Mouse (Mus musculus): ENCODE measurements at regions not wholly inside any gene's neighbourhood (a gene's known extent, or its start where the extent isn't known, plus 50 kb on each side); places are given as distances from the start of the nearest gene placed in this dataset.

DNA sequence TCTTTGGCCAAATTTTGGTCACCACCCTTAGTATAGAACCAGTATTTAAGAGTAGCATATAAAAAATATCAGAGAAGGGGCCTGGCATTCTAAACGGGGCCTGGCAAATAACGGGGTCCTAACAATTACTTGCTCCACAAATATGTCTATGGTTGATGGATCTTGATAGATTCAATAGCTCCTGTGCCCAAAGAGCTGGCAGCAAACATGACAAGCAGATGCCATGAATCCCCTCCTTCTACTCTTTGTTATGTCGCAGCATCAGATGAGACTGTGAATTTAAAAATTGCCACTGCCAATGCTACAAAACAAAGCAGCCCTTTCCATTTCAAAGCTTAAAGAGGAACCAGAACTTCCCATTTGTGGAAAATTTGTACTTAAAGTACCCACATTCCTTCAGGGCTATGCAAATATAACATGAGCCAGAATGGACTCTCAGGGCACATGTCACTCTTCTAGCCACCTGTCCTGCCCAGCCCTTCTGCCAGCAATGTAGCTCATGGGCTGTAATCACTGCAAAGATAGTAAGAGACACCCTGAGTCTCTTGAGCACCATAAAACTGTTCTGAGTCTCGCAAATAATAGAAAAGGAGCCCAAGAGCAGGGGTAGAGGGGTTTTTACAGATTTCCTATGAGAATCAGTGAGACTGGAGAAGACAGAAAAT, 342.4 kb upstream of the Kirrel3 start:
- DNase-seq, result peak; percentile 28 to 47

DNA sequence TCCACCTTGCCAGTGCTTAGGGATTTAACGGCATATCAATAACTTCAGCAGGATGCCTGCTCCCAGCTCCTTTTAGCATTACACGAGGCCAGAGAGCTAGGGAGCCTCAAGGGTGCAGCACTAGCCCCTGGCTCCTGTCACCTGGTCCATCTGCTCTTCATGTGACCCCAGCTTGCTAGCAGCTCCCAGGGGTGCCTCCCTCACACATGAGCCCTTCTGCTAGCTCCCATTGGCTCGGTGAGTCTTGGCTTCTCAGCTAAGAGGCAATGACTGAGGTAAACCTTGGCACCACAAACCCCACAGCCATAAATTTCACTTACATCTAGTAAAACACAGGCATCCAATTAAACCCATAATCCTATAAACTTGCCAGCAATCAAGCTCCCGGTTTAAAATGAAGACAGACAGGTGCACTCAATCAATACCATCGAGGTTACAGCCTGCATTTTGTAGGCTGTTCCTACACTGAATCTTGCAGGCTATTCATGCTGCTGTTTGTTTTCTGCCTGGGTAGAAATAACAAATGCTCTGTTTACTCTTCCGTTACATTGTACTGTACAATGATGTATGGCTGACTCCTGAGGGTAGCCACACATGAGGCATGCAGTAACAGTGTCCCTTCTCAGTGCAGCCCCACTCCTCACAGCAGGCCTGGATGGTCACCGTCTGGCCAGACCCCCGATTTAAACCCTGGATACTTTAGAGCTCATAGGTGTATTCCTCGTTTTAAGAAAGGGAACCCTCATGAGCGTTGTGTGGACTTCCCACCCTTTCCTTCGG, 330.3 kb upstream of the Kirrel3 start:
- DNase-seq, result peak; percentile 8 to 14

DNA sequence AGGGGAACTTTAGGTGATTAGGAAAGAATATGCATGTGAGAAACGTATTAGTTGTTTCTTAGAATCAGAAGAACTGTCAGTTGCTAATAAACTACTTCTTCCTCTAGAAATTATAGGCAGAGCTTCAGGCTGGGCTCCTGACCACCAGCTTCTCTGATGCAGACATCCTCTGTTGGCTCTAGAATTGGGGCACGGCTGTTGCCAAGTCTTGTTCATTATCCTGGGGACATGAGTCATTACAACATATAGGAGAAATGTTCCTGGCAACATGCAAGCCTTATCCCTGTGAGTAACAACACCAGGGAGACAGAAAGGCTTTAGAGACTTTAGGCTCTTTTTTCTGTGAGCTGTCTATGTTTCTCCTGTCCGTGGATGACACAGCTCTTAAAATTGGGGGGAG, 329.1 kb upstream of the Kirrel3 start:
- peak; percentile 65 to 79 for DNase-seq

DNA sequence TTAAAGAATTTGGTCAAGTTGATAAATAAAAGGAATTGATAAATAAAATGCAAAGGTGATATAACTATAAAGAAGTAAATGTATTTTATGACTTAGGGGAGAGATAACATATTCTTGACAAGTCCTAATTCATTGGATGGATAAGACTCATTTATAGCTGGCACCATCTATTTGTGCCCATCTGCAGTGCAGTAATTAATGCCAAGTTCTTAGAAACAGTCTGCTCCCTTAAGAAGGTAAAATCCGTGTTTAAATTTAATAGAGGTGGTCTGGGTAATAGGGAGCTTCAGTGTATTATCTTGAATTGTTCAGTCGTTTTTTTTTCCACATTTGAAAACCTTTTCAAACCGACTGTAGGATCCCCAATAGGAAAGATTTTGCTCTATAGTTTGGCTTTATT, 324.6 kb upstream of the Kirrel3 start:
- DNase-seq, result no peak

DNA sequence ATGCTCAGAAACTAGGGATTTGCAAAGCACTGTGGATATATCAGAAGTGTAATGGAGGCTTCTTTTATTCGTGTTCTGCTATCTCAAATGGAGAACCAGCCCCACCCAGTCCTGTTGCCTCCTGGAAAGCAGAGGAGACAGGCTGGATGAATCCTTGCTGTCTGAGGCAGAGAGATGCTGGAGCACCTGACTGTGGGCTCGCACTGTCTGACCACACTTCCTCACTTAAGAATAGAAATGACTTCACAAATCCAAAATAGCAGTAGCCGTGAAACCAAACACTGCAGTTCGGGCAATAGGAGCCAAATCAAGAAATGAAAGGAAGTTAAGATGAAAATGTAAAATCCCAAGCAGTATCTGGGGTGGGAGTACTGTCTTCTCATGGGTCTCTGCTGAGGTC, 299.4 kb upstream of the Kirrel3 start:
- no peak for DNase-seq

DNA sequence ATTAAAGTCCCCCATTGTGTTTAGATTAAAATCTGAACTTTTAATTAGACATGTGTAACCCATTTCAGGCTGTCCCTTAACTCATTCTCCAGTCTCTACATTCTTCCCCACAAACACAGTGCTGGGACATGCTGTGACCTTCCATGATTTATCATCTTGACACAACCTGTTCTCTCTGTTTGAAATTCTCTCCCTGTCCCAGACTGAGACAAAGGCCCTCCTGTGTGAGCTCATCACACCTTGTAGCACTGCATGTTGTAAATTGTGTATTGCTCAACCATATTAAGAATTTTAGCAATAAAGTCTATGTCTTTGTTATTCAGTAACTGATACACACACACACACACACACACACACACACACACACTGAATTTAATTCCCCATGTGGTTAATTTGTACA, 293.2 kb upstream of the Kirrel3 start:
- no peak for DNase-seq

DNA sequence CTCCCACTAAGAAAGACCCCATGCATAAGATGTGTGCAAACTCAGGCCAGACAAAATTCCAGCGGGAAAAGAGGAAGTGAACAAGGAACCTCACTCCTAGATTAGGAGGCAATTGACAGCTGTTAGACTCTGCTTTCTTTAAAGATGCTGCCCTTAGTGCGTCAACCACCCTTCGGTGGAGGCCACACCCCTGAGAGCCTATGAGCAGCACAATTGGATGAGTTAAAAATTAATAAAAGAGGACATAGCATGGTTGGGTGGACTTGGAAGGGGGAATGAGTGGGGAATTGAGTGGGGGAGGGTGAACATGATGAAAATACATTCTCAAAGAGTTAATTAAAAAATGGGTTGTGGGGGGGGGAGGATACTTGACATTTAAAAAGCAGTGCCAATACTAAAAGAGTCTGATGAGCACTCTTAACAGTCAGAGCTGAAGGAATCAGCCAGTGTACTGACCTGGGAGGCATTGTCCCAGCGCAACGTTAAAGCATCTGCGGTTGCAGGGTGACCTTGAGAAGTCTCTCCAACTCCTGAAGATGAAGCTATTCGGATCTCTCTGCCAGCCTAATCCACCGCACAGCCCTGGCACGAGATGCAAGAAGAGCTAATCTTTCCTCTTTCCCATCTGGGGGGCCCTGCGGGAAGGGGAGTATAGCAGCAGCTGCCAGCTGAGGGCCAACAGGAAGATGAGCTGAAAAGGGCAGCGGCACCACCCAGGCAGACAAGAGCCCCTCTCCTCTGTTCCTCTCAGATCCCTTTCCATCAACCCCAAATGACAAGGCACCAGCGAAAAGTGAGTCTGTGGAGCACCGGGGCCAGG, 283.4 kb upstream of the Kirrel3 start:
- DNase-seq, result peak in 1 of 2 experiments; percentile 32

DNA sequence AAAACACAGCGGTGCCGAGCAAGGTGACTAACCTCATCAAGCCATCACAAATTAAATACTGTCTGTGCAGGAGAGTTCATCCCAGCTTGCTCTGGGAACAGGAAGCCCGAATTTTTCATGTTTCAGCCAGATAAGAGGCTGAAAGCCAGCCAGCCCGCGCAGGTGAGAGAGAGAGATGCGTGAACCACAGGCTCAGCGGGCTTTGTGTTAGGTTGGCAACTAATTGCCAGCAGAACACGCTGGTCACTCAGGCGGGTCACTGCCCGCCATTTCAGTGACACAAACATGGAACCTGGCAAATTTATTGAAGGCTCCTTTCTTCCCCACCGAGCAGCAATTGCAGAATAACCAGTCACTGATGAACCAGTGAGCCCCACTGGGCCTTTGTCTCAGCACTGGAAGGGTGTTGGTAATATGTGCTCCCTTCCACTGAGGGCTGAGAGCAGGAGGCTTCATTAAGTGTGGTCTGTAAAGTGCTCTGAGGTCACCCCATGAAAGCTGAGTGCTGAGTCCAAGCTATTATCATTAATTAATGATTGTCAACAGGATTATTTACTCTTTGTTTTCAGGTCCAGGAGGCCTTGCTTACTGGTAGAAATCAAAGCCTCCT, 282.6 kb upstream of the Kirrel3 start:
- DNase-seq, result peak; percentile 42 to 44

DNA sequence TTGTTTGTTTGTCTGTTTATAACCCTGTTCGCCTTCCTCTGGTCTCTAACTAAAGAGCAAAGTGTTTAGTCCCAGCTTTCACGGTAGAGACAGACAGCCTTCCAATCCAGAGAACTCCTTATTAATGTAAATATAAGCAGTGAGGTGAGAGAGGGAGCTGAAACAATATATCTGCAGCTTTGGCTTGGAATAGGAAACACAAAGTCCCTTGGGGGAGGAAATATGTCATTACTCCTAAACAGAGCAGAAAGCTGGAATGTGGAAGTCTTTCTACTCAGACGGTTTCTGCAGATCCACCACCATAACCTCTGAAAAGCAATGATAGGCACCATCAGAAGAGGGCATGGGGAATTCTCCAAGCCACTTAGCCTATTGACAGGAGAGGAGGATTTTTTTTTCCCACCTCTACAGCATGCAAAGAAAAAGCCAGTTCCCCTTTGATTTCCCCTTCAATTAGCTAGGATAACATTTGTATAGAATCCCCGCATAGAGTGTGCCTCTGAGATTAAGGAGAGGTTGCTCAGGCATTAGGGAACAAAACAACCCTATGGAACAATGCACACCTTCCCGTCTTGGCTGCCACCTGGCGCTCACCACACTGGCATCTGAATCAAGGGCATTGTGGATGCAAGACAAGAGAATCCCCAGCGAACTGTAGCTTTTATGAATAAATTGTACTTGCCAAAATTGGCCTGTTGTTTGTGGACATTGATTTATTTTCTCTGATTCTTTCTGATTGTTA, 281.9 kb upstream of the Kirrel3 start:
- DNase-seq, result no peak

DNA sequence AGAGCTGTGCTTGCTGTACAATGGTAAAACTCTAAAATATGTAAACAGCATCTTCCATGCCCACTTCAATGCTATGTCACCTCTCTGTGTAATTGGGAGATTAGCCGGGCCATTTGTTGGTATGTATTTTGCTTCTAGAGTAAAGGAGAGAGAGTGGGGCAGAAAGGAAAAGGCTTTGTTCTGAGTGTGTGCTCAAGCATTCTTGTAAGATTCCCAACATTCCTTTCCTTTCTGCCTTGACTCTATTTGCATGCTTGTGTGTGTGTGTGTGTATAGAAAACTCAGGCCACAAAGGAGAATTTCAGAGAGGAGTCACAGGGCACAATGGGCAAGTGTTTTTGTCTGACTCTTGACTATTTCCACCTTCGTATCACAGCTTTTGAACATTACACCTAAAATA, 281.2 kb upstream of the Kirrel3 start:
- no peak for DNase-seq

DNA sequence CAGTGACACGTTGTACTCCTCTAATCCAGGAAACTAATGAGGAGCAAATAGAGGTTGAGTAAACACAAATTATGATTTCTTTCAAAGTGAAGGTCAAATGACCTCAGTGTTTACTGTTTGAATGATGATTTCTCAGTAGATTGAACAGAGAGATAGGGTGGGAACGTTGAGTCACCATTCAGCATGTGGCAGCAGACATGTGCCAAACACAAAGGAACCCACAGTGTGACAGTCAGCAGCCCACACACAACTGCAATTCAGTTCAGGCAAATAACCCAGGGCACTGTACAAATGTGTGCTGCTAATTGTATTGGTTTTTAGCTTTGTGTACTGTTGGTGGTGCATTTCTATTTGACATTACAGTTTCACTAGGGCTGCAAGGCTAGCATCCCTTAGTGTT, 254.1 kb upstream of the Kirrel3 start:
- no peak for DNase-seq

DNA sequence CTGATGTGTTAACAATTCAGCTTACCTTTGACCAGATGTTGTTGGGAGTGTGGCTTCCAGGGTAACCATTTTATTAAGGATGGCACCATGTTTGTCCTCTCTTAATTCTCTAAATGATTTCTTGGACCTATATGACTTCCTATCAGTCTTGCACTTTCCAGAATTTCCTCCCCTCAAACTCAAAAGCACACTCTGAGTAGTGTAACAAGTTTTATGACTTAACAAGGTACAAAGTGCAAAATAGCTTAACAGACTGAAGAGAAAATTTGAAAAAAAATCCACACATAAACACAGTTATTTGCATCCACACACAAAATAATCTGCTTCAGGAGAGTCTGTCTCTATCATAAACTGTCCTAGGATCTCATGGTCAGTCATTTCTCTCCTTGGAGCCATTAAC, 251.0 kb upstream of the Kirrel3 start:
- DNase-seq, result no peak

DNA sequence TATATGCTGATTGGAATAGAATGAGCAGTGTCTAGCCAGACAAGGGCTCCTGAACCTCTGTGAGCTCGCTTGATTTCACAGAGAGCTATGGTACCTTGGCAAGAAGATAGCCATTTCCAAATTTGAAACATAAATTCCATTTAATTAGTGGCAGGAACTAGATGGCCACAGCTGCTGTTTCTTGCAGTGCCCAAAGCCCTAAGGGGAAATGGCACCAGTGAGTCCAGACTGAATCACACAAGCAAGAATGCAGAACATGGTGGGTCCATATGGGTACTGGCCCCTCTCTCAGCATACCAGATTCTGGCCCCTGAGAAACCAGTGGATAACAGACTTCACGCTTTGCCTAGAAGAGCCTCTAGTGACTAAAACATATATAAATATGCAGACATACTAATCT, 246.2 kb upstream of the Kirrel3 start:
- no peak for DNase-seq

DNA sequence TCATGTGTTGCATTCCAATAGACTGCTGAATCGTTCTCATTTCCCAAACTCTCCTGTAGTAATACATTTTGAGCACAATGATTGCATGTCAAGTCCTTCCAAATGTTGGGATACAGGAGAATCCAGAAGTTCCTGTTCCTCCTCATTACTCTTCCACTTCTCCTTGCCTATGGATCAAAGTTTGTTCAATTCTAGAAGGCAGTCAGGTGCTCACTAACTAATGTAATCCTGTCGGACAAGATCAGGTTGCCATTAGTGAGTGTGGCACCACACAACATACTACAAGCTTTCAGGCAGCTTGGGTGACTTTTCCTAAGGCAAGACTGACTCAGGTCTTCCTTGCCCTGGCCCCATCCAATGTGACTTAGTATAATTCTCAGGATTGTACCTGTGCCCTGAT, 242.0 kb upstream of the Kirrel3 start:
- DNase-seq, result no peak

DNA sequence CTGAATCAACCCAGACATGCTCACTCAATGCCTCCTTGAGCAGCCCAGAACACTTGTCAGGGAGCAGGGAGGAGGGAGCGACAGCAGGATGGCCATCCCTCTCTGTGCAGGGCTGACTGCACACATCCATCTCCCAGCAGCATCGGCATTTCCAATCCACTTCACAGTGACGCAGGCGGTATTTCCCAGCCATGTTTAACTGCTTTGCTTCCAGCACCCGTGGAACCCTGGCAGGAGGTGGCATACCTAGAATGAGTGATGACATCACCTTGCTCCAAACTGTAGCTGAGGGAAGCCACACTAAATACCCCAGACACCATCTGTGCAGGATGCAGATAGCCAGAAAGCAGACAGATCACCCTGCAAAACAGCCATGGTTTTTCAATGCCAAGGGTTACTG, 241.1 kb upstream of the Kirrel3 start:
- DNase-seq, result peak; percentile 83 to 85

DNA sequence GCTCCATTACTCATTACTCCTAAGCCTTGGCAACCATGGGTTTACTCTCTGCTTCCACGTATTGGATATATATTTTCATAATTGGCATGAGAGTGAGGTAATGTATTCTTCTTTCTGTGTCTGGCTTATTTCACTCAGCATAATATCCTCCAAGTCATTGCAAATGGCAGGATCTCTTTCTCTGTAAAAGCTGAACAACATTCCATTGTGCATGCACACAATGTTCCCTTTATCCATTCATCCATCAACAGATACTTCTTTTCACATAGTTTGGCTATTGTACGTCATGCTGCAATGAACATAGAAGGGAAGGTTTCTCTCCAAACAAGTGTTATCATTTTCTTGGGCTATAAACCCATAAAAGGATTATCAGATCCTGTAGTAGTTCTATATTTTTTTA, 232.9 kb upstream of the Kirrel3 start:
- DNase-seq, result no peak

DNA sequence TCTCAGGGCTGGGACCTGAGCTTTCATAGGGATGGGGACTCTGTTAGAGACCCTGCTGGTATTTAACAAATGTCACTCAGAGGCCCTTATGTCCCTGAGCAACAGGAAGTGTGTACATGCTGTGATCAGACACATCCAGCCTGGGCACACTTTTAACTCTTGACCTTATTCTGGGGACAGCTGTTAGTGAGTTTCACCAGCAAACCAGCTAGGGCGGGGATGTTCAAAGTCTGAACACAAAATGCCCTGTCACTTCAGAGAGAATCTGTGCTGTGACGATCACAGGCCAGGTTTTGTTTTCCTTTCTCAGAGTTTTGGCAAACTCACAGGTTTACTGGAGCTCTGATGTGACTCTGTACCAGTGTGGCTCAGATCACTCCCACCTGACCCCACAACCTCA, 227.2 kb upstream of the Kirrel3 start:
- DNase-seq, result no peak

DNA sequence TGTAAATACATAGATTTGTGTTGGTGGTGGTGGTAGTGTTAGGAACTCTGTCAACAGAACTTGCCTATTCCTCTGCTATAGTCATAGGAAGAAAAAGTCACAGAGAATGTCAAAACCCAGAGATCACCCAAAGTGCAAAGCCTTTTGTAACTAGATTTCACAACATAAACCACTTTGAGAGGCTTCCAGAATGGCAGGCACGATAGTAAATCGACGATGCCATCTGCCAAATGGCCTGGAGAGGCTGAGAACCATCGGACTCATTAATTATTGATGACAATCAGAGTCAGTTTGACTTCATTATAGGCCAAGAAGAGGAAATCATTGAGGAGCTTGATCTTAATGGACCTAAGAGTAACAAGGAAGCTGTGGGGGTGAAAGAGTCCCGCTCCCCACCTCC, 207.6 kb upstream of the Kirrel3 start:
- DNase-seq, result no peak

DNA sequence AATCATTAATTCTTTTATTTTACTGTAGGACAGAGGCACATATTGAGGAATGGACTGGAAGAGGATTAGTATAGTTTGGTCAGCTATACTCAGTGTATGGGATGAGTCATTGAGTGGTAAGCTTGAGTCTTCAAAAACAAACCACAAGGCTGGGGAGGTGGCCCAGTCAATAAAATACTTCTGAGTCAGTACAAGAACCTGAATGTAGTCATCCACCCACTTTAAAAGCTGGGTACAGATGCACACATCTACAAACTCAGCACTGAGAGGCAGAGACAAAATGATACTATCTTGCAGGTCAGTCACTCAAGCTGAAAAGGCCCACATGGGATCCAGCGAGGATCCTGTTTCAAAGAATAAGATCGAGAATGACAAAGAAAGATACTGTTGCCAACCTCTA, 206.3 kb upstream of the Kirrel3 start:
- DNase-seq, result no peak

DNA sequence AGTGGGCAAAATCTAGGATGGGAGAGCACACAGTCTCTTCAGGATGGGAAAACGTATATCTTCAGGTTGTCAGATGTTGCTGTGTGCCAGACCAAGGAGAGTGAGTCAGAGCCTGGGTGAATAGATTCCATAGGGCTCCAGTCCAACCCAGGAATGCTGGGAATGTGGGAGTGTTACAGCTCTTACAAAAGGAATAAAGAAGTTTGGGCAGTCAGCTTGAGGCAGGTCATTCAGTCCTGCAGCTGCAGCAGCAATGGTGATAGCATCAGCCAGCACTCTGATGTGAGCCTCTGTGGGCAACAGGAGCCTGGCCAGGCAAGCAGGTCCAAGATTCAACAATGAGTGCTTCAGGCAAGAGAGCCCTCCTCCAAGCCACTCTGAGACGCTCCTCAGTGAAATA, 205.8 kb upstream of the Kirrel3 start:
- DNase-seq, result no peak

DNA sequence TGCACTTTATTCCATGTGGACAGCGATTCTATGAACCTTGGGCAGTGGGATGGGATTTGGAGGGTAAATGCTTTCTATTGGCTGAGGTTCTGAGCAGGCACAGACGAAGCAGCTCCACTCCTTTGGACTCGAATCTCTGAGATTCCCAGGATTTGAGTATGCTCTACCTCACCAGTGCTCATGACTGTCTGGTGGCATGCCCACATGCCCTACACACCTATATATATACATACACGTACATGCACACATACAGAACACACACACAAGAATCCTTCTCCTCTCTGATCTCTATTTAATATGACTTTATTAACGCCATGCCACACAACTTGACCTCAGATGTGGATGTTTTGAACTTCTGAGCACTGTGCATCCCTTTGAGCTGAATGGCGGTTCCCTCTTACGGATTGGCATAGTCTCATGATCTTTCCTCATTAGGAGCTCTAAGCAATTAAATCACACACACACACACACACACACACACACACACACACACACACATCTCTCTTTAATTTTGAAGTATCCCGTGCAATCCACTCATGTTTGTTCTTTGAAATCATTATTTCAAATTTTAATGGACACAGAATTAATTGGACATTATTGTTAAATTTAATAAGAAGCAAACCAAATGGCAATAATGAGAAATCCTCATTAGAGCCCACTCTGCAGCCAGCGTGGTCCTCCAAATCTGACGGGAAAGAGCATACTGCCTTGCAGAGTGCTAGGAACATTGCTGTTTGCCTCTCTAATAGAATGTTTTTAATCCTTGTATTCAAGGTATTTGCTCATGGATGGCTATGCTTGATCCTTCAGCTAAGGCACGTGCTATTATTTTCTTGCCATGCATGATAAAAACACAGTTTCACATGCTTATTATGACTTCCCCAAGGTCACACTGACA, 205.1 kb upstream of the Kirrel3 start:
- DNase-seq, result no peak

DNA sequence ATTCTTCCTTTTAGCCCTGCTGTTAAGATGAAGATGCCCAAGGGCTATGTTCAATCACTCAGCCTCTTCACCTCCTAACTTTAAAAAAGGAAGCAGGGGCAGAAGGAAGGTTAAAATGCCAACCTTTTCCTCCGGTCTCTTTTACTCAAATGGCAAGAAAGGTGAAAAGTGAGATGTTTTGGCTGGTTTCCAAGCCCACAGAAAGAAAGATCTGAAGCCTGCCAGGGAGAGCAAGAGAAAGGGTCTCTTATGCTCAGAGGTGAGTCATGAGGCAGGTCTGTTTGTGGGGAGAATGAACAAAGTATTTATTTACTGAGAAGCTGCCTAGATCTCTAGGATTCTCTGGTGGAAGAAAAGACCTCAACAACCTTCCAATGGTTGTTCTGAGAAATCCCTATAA, 162.1 kb upstream of the Kirrel3 start:
- no peak for DNase-seq

Data from cerebellum, postnatal 25 days (tissue).